Mouse (Mus musculus) bone marrow, adult 2 months (tissue): ENCODE measurements around the gene Dnal4.

Experiments
- CTCF ChIP-seq: fragments of 200-500 bp; IDR thresholded peaks from 2 replicates; pipeline ENCODE4 v1.5.1; 2011; ENCODE audit warnings: low read length, control low read depth; ENCODE audit not compliant: control insufficient read depth, insufficient read depth
- POLR2A ChIP-seq: fragments of 200-500 bp; IDR thresholded peaks from 2 replicates; pipeline ENCODE4 v1.6.1; 2011; ENCODE audit warnings: low read depth, mild to moderate bottlenecking, control low read depth, low read length, borderline replicate concordance; ENCODE audit not compliant: control insufficient read depth

DNA sequence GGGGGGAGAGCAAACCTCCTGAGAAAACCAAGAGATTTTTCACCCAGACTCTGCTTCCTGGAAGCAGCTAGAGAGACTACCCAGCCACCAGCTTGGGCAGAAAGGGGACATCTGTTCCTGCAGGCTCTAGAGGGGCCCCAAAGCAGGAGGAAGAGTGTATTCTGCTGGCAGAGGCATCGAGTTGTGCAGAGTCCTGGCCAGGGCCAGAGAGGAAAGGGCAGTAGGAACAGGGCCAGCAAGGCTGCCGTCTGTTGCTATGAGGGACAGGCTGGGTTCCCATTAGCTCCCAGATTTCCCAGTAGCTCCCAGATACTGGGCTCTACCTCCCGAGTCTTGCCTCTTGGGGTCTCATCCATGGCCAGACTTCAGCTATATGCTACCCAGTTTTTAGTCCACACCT is 32.4 kb upstream of the Dnal4 start:
- TF ChIP-seq CTCF (no peak), POLR2A (no peak)
